Mouse (Mus musculus) hindbrain, embryonic 15.5 days (tissue): ENCODE results near the gene Atp4b. TPM values are rescaled to one million over a fixed set of nuclear protein-coding genes. Genes with fewer than 3 reads are reported as not detected.
"Not testable (repeated sequence)": the region's sequence is repeated elsewhere in the genome, so short reads cannot be mapped to it uniquely, and the experiment has no call there.

Experiments used
- ATAC-seq: fragments of 200-750 bp; cut with Nextera tagmentation; 2 replicates; pipeline ENCODE4 v1.8.0; 2017; ENCODE audit warnings: low read depth, moderate number of reproducible peaks, moderate TSS enrichment; ENCODE audit not compliant: low FRiP score
- H3K27ac ChIP-seq: fragments of 300-500 bp; sonication (generic); replicated peaks from 2 replicates; pipeline ENCODE4 v1.5.1; 2015; ENCODE audit warnings: mild to moderate bottlenecking, inconsistent platforms
- H3K27me3 ChIP-seq: fragments of 300-500 bp; sonication (generic); 2 replicates; pipeline ENCODE4 v1.6.1; 2015; ENCODE audit warnings: control low read depth, inconsistent platforms
- H3K36me3 ChIP-seq: fragments of 300-500 bp; sonication (generic); 2 replicates; pipeline ENCODE4 v1.6.1; 2015; ENCODE audit warnings: control low read depth, inconsistent platforms
- H3K4me1 ChIP-seq: fragments of 300-500 bp; sonication (generic); replicated peaks from 2 replicates; pipeline ENCODE4 v1.6.1; 2015; ENCODE audit warnings: control low read depth, inconsistent platforms
- H3K4me2 ChIP-seq: fragments of 300-500 bp; sonication (generic); 2 replicates; pipeline ENCODE4 v1.6.1; 2015; ENCODE audit warnings: moderate library complexity, mild to moderate bottlenecking, inconsistent platforms
- H3K4me3 ChIP-seq: fragments of 300-500 bp; sonication (generic); 2 replicates; pipeline ENCODE4 v1.5.1; 2015; ENCODE audit warnings: mild to moderate bottlenecking, inconsistent platforms
- H3K9ac ChIP-seq: fragments of 300-500 bp; sonication (generic); 2 replicates; pipeline ENCODE4 v1.6.1; 2015; ENCODE audit warnings: inconsistent platforms
- H3K9me3 ChIP-seq: fragments of 300-500 bp; sonication (generic); 2 replicates; pipeline ENCODE4 v1.6.1; 2016; ENCODE audit warnings: control low read depth, inconsistent platforms
- WGBS: fragments of 180-500 bp; shearing (Covaris S2); methylation state at CpG from one replicate; pipeline ENCODE4 v1.1.7; 2015; 5-methylcytosine and 5-hydroxymethylcytosine counted together
- polyA plus RNA-seq: library from polyadenylated mRNA; unstranded; fragments of >200 nt; fragmentation: Nextera tagmentation; extraction: Ambion mirVana; gene quantifications from 2 replicates; pipeline ENCODE4 v1.2.1, GENCODE M21; 2015

Gene Atp4b
- polyA plus RNA-seq, 1 experiment from 2014 or later, result not detected

DNA sequence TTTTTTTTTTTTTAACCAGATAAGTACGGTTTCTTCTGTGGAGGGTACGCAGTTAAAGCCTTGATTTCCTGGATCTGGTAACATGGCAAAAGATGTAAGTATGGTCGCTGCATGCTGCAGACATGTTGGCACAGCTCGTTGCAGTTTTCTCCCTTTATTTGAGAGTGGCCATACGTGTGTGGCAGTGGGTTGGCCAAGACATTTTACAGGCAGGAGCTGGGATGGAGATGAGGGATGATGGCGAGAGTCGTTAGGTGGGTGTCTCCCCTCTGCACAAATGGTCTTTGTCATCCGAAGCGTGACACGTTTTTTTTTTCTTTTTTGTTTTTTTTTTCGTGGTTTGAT, 57.0 kb downstream of the Atp4b start:
- peak overlapping the region; percentile 91 for H3K4me2 ChIP-seq
- 4% methylated on average over 11 of the region's 11 CpGs for WGBS
- H3K27me3 ChIP-seq, result no peaks in the 10 kb centered on the region
- peak overlapping the region; percentile 92 for H3K4me3 ChIP-seq
- H3K27ac ChIP-seq, result peak overlapping the region; percentile 80; the same call in 1 of the 2 replicates
- peak overlapping the region; percentile 94 for H3K9ac ChIP-seq
- H3K36me3 ChIP-seq, result peaks cover 19% of the 10 kb centered on the region
- H3K9me3 ChIP-seq, result no peaks in the 10 kb centered on the region
- H3K4me1 ChIP-seq, result peaks cover 28% of the 10 kb centered on the region
- no peak for ATAC-seq

DNA sequence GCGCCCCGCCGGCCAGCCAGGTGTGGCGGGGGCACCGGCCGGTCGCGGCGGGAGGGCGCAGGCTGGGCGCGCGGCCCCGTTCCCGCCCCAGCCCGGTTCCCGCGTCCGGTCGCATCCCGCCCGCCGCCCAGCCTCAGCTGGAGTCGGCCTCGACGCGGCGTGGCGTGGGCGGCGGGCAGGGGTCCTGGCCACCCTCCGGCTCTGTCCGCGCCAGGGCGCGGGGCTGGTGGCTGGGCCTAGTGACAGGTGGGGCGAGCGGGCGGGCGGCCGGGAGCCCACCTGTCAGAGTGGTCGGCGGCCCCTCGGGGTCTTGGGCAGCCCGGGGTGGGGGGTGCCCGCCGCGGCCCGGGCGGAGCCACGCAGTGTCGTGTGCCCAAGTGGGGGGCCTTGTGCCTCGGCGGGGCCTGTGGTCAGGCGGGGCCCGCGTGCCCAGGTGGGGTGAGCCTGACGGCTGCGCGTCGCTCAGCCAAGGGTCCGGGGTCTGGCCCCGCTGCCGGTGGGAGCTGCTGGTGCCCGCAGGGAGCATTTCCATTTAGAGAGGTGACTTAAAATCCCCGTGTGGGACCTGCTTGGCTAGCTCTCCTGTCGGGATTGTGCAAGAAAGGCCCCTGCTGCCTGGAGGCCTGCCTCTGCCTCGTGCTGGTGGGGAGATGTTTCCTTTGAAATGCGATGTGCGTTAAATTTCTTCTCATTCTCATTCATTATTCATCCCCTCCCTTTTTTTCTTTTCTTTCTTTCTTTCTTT, 57.6 kb downstream of the Atp4b start:
- Histone ChIP-seq H3K4me2 (peak overlapping the region; percentile 91), H3K9me3 (no peaks in the 10 kb centered on the region), H3K4me1 (peaks cover 28% of the 10 kb centered on the region), H3K36me3 (peaks cover 14% of the 10 kb centered on the region), H3K9ac (peak overlapping the region; percentile 94), H3K4me3 (peak overlapping the region; percentile 92), H3K27ac (peak overlapping the region; percentile 80), H3K27me3 (no peaks in the 10 kb centered on the region)
- under 1% methylated on average over 40 of the region's 70 CpGs for WGBS
- ATAC-seq, result peak; percentile 74

DNA sequence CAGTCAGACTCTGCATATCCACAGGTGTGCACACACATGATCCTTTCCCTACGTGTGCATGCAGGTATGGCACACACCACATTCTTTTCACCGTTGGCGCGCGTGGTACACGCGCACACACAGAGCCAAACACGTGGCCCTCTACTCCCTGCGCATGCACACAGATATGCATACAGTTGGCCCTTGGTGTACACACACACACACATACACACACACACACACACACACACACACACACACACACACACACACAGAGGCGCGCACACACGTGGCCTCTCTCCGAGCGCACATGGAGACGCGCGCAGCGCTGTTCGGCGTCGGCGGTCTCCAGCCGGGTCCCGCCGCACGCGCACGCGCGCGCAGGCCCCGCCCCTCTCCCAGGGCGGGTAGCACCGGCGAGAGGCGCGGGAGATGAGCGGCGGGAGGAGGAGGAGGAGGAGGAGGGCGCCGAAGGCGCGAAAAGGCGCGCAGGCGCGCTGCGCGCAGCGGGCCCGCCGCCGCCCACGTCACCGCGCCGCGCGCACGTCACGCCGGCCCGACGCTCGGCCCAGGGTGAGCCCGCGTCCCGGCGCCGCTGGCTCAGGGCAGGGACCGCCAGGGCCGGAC, 58.3 kb downstream of the Atp4b start, which contains the start of gene Tfdp1:
TSS of gene Tfdp1 (plus strand) at position 497 of the 606 bp plus-strand sequence.
- Histone ChIP-seq H3K36me3 (peaks cover 6% of the 10 kb centered on the region; the same call in 1 of the 2 replicates), H3K9me3 (no peaks in the 10 kb centered on the region), H3K4me3 (peak within 1 kb of the TSS; percentile 92), H3K4me1 (peaks cover 28% of the 10 kb centered on the region), H3K27ac (peak within 1 kb of the TSS; percentile 80), H3K4me2 (peak within 1 kb of the TSS; percentile 91), H3K9ac (peak within 1 kb of the TSS; percentile 94), H3K27me3 (no peaks in the 10 kb centered on the region)
- WGBS, result 1% methylated on average over 46 of the region's 72 CpGs
- ATAC-seq, result peak; percentile 95

DNA sequence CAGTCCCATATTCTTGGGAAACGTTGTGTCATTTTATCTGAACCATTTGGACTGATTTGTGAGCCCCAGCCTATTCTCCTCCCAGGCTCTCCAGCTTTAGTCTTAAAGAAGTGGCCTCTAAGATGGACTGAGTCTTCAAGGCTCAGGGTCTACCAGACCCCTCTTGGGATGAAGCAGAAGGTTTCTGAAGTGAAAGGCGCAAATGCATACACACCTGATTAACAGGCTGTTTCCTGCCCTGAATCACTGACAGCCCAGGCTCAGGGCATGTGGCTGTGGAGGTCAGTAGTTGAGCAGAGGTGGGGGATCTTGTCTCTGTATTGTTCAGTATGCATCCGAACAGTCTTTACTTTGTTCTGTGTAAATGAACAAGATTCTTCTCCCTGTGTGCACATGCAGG, 58.9 kb downstream of the Atp4b start:
- H3K4me2 ChIP-seq, result peak overlapping the region; percentile 91
- no peaks in the 10 kb centered on the region for H3K9me3 ChIP-seq
- H3K4me3 ChIP-seq, result peak overlapping the region; percentile 92
- no peaks in the 10 kb centered on the region for H3K27me3 ChIP-seq
- peaks cover 6% of the 10 kb centered on the region; the same call in 1 of the 2 replicates for H3K36me3 ChIP-seq
- H3K9ac ChIP-seq, result no peak overlapping the region
- H3K4me1 ChIP-seq, result peaks cover 28% of the 10 kb centered on the region
- H3K27ac ChIP-seq, result peak overlapping the region; percentile 80
- WGBS, result 87% methylated on average over 3 of the region's 3 CpGs
- 0 out of 2 replicates have a peak, but pooled peaks have one; percentile 2 for ATAC-seq

DNA sequence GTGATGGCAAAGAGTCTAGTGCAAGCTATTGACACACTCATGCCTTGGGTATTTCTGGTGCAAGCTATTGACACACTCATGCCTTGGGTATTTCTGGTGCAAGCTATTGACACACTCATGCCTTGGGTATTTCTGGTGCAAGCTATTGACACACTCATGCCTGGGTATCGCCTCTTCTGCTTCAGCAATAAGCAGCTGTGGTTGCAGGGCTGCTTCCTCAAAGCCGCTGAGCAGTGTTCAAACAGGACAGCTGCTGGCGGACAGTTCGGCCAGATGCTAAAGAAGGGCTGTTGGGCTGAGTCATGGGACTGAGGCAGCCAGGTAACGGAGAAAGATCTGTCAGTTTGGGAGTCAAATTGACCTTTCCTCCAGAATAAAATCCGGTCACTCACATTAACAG, 59.4 kb downstream of the Atp4b start:
- 91% methylated on average over 6 of the region's 6 CpGs for WGBS
- H3K36me3 ChIP-seq, H3K9me3 ChIP-seq, ATAC-seq, H3K9ac ChIP-seq, H3K27me3 ChIP-seq, H3K27ac ChIP-seq, H3K4me2 ChIP-seq, H3K4me3 ChIP-seq: not testable (repeated sequence)
- peaks cover 28% of the 10 kb centered on the region for H3K4me1 ChIP-seq

Other genes with a start within 250 kb of the Atp4b start
- gene Lamp1, start 237.7 kb downstream of the Atp4b start, polyA plus RNA-seq, result 297 and 317 TPM in 2 replicates
- gene Grtp1, start 196.2 kb downstream of the Atp4b start, polyA plus RNA-seq, result 11.9 and 13.9 TPM in 2 replicates
- gene Adprhl1, start 142.7 kb downstream of the Atp4b start, polyA plus RNA-seq, result 0.14 and 0.17 TPM in 2 replicates
- gene Dcun1d2, start 108.7 kb downstream of the Atp4b start, polyA plus RNA-seq, result 32.5 and 33.4 TPM in 2 replicates
- gene Tmco3, start 108.6 kb downstream of the Atp4b start, polyA plus RNA-seq, result 55.4 and 57.1 TPM in 2 replicates
- 96.5 and 96.8 TPM in 2 replicates for gene Tfdp1, start 58.1 kb downstream of the Atp4b start, polyA plus RNA-seq
- not detected in 2 replicates for gene Grk1, start 8.3 kb upstream of the Atp4b start, polyA plus RNA-seq
- 1.00 and 1.2 TPM in 2 replicates for gene Tmem255b, start 38.4 kb upstream of the Atp4b start, polyA plus RNA-seq
- gene Gas6, start 97.7 kb upstream of the Atp4b start, polyA plus RNA-seq, result 52.1 and 53.8 TPM in 2 replicates
- not detected in 2 replicates for gene 1700029H14Rik, start 165.6 kb upstream of the Atp4b start, polyA plus RNA-seq